Mouse (Mus musculus) lung, postnatal 14 days (tissue): ENCODE data around the gene Cfap74.

Experiments
- DNase-seq: peaks from one replicate; pipeline ENCODE4 v3.0.0; 2021

Gene Cfap74

GRCm38 (mm10) chr4:155505671-155506295, 96.8 kb downstream of the Cfap74 start:
- DNase-seq = no peak

- no peak for DNase-seq
Measured at GRCm38 (mm10) chr4:155508614-155509013, 99.6 kb downstream of the Cfap74 start.

- DNase-seq = no peak
Measured at GRCm38 (mm10) chr4:155510981-155511380, 102.0 kb downstream of the Cfap74 start.

DNA sequence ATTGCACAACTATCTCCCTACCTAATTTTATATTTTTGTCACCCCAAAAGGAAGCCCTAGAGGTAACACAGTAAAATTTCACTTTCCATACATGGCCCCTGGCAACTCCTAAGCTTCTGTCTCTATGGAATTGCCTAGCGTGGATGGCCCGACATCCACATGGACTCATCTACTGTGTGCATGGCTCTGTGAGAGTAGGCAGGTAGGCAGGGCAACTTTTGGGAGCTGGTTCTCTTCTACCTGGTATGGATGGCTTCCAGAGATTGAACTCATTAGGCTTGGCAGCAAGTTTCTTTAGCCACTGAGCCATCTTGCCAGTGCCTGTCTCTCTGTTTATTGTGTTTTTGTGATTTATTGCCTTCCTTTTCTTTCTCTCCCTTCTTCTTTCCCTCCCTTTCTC, 105.8 kb downstream of the Cfap74 start:
- no peak for DNase-seq
